Mouse (Mus musculus) kidney, adult 18-20 months (tissue): ENCODE results near the gene Fam84a.

Experiments used
- DNase-seq: peaks from one replicate; pipeline ENCODE4 v3.0.0; 2021

The Fam84a gene

DNA sequence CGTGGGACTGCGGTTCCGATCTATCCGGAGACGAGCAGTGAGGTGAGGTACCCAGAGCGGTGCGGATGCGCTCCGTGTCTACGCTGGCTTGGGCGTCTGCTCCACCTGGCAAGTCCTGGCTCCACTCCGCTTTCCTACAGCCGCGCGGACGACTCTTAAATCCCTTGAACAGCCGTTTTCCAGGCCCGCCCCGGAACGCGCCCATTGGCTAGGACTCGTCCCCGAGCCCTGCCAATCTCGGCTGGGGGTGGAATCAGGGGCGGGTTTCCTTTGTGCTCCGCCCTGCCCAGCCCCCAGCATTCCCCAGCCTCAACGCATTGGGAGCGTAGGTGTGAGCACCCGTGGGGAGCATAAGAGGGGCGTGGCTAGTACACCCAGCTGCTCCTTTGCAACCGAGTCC is at the start of gene Fam84a:
Gene Fam84a, minus strand, starts transcription at position 134 of the 400 bp plus-strand sequence.
- DNase-seq, result peak; percentile 90

DNA sequence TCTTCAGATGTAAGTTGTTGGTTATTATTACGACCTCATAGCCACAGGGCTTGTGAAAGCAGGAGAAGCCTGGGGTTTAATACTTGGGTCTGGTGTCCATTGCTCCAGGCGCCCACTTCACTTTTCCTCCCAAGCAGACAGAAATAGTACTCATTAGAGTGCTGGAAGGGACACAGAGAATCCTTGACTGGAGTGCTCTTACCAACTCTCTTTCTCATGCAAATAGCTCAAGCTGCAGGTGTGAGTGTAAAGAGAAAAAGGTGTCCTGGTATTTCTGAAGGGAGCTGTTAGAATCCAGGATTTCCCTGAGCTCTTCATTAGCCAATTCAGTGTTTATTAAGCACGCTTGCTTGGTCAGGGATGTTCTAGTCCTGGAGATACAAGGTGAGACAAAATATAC is 43.6 kb upstream of the Fam84a start:
- DNase-seq, result no peak

- DNase-seq, result no peak
These were observed 34.9 kb upstream of the Fam84a start for GRCm38 (mm10) chr12:14186689-14187195.

GRCm38 (mm10) chr12:14165713-14166112 is 13.9 kb upstream of the Fam84a start:
- DNase-seq, result no peak

DNA sequence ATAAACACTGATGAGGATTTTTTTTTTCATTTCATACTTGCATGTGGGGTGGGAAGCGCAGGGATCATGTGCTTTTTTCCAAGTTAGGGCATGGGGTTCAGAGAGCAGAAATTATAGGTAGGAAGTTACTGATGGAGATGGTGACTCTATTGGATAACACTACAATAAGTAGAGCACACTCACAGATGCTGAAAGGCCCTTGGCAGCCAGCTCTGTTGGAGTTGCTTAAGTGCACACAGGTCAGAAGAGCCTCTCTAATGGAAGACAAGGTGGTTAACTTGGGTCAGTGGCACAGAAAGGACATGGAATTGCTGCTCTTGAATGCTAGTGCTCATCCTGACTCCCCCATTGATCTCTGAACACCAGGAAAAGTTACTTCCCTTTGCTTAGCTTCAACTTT is 13.1 kb upstream of the Fam84a start:
- DNase-seq, result no peak

- peak; percentile 52 for DNase-seq
These were observed 572 bp upstream of the Fam84a start for GRCm38 (mm10) chr12:14152426-14152825.

DNA sequence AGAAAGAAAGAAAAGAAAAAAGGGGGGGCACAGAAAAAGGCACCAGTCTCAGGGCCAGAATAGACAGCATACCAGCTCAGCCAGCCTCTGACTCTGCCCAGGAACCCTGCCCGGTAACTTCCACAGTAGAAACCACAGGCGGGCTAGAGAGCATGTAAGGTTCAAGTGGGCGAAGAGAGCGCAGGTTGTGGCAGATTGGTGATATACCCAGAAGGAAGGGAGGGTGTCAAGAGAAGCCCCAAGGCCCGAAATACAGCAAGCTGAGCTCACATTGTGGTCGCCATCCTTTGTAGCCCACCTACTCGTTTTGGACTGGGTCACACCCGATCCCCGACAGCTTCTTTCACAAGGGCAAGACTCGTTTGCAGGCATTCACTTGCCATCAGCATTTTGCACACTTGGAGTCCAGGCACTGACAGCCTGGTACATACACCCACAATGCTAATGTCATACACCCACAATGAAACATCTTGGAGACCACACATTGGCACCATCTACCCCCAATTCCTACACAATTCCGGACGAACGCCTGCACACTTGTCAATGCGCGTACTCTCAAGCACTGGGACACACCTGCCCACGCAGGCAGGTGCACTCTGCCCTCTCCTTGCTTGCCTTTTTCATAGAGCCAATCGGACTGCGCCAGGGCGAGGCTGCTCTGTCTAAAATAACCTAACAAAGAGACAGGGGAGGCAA is 770 bp downstream of the Fam84a start:
- DNase-seq, result peak; percentile 38

DNA sequence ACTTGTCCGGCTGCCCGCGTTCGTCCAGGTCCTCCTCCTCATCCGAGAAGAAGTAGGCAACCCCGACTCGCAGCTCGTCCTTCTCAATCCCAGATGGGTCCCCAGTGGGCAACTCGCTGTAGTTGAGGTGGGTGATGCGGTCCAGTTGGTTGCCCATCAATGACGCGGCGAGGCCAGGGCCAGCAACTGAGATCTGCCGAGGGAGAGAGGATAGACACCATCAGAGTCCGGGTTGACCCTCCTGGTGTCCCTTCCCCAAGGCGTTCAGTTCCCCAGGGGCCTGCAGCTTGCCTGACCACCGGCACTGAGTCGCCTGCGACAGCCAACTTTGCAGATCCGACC is 1.3 kb downstream of the Fam84a start:
- no peak for DNase-seq

DNA sequence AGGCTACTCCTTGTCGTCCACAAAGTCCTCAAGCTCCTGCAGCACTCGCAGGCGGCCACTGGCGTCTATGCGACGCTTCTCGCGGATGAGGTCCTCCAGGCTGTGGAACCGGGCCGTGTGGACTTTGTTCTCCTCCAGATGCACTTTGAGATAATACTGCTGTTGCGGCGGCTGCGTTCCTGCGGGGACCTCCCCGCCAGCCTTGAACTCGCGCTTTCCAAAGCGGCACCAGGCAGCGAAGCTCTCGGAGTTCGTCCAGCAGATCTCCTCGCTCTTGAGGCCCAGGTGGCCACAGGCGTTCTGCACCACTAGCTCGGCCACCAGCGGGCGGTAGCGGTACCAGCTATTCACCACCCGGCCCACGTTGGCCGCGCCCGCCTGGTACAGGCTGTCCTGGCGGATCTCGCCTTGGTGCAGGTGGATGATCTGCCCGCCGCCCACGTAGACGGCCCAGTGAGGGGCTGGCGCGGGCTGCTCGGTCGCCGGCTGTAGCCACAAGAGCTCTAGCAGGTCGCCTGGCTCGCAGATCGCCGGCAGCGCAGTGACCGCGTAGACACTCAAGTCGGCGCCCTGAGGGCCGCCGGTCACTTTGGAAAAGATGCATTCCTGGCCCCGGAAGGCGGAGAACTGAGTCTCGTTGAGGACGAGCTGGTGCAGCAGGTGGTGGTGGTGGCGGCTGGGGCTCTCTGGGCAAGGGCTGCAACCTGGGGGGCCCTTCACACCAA is 1.8 kb downstream of the Fam84a start:
- DNase-seq, result peak; percentile 83

DNA sequence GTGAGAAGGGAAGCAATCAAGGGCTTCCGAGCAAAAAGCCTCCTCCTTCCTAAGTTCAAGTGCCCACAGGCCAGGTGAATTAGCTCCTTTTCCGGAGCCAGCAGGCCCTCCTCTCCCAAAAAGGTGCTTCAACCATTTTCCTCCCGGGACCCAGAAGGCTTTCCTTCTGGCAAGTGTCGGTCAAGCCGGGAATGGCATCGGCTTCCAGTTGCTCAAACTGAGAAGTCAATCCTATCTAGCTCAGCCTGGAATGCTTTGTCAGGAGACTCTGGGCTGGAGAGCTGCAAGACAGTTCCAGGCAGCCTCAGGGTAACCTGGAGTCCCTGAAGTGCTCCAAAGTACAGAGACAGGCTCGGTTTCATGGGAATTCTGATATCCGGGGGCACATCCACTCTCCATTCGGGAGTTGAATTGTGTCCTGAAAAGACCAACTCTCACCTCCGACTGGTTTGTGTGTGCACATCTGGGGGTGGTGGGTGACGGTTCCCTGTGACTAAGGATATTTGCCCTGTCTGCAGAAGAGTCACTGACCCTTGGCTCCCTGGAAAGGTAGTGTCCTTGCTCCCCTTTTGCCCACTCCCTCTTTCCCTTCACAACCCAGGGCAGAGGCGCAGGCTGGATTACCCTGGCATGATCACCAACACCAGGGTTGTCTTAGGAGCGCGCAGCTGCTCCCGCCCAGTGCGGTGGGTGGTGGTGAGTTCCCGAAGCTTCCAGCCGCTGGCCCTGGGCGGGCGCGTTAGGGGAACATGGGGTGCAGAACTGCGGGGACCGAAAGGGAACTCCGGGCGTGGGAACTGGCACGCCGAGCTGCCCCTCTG is 2.6 kb downstream of the Fam84a start:
- peak; percentile 15 for DNase-seq

GRCm38 (mm10) chr12:14137046-14137445 is 14.8 kb downstream of the Fam84a start:
- DNase-seq, result no peak

GRCm38 (mm10) chr12:14114730-14115129 is 37.1 kb downstream of the Fam84a start:
- DNase-seq, result no peak

GRCm38 (mm10) chr12:14096944-14097343 is 54.9 kb downstream of the Fam84a start:
- DNase-seq, result no peak
